Mouse (Mus musculus): ENCODE measurements at regions not wholly inside any gene's neighbourhood (a gene's known extent, or its start where the extent isn't known, plus 50 kb on each side); places are given as distances from the start of the nearest gene placed in this dataset.

DNA sequence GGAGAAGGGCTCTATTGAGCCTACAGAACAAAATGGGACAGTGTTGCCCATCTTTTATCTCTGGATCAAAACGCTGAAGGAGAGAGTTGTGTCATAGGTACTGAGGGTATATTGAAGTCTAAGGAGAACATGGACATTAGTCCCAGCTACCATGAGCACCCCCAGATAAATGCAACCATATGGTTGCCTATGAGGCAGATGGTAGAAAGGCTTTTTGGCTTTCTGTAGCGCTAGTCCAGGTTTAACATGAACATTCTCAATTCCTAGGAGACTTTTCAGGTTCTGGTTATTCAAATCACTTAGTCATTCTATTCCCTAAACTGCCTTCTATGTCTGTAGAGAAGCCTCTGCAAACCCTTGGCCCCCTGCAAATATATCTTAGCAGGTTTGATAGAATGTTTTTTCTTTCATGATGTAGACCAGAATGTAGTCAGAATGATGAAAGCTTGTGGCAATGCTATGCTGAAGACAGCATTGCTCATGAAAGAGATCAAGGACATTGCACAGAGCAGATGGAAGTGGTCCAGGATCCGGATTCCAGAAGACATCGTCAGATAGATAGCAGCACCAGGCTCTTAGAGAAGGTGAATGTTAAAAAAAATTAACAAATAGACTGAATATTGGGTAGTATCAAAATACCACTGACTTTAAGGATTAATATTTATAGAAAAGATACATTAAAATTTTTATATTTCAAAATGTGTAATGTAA is 590.2 kb downstream of the Ccdc50 start:
- H3K4me1 ChIP-seq (ENCODE audit: insufficient read depth, low read length), result no peaks in the 10 kb centered on the region
- WGBS, result 88% methylated on average over 4 of the region's 4 CpGs
- no peak overlapping the region for H3K4me2 ChIP-seq (replicated peaks; ENCODE audit: low read depth, low read length)
- no peak overlapping the region for H3K4me3 ChIP-seq (ENCODE audit: low read length)
- H3K27ac ChIP-seq (ENCODE audit: low read length), result no peak overlapping the region
- no peaks in the 10 kb centered on the region for H3K36me3 ChIP-seq (ENCODE audit: insufficient read depth, low read length)
- no peaks in the 10 kb centered on the region for H3K9me3 ChIP-seq (ENCODE audit: low read length)
- no peak for ATAC-seq (ENCODE audit: low FRiP score, low TSS enrichment)
- H3K27me3 ChIP-seq (ENCODE audit: insufficient read depth, low read length), result no peaks in the 10 kb centered on the region
- H3K9ac ChIP-seq (replicated peaks; ENCODE audit: low read length), result no peak overlapping the region

DNA sequence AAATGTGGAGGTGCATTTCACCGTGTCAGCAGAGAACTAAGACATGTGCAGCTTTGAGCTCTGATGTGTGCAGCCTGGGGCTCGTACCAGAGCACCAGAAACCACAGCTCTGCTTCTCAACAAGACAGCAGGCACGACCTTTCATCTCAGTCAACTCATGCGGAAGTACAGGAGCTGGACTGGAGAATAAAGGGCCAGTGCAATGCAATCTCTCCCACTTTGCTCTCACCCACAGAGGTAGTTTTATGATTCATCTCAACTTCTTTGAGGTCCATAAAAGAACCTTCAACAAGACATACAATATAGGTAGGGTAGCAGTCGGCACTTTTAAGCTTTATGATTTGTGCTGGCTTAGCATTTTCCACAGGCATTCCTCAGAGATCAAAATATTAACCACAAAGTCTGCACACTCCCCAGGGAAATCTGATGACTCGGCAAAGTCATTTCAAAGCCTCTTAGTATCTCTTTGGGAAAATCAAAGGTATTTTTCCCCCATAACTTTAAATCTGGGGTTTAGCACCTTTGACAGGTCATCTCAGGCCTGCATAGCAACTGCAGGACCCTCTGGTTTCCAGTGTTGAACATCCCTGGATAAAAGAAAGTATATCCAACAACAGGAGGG is 626.7 kb downstream of the Ccdc50 start:
- no peak overlapping the region for H3K4me3 ChIP-seq (ENCODE audit: low read length)
- H3K9me3 ChIP-seq (ENCODE audit: low read length), result no peaks in the 10 kb centered on the region
- no peak overlapping the region for H3K27ac ChIP-seq (ENCODE audit: low read length)
- ATAC-seq (ENCODE audit: low FRiP score, low TSS enrichment), result no peak
- H3K9ac ChIP-seq (replicated peaks; ENCODE audit: low read length), result no peak overlapping the region
- H3K4me1 ChIP-seq (ENCODE audit: insufficient read depth, low read length), result no peaks in the 10 kb centered on the region
- 48% methylated on average over 6 of the region's 6 CpGs for WGBS
- no peak overlapping the region for H3K4me2 ChIP-seq (replicated peaks; ENCODE audit: low read depth, low read length)
- H3K36me3 ChIP-seq (ENCODE audit: insufficient read depth, low read length), result no peaks in the 10 kb centered on the region
- H3K27me3 ChIP-seq (ENCODE audit: insufficient read depth, low read length), result no peaks in the 10 kb centered on the region

DNA sequence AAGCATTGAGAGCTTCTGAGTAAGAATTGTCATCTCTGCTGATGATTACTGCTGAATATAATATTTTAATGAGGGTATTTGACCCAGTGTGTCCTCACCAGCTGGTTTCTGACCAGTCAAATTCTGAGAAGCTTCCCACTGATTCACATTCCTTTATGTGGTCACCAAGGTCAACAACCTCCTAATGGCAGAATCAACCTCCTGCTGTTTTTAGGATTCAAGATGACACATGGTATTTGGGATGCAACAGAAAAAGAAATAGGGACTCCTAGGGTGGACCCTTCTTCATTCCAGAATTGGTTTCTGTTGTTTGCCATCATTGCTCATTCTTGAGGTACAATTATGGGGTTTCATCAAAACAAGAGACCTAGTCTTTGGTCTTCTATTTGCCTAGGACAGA is 629.6 kb downstream of the Ccdc50 start:
- Histone ChIP-seq H3K27ac (ENCODE audit: low read length) (no peak overlapping the region), H3K4me3 (ENCODE audit: low read length) (no peak overlapping the region), H3K36me3 (ENCODE audit: insufficient read depth, low read length) (no peaks in the 10 kb centered on the region), H3K9me3 (ENCODE audit: low read length) (no peaks in the 10 kb centered on the region), H3K4me2 (replicated peaks; ENCODE audit: low read depth, low read length) (no peak overlapping the region), H3K4me1 (ENCODE audit: insufficient read depth, low read length) (no peaks in the 10 kb centered on the region), H3K9ac (replicated peaks; ENCODE audit: low read length) (no peak overlapping the region), H3K27me3 (ENCODE audit: insufficient read depth, low read length) (no peaks in the 10 kb centered on the region)
- ATAC-seq (ENCODE audit: low FRiP score, low TSS enrichment), result no peak

DNA sequence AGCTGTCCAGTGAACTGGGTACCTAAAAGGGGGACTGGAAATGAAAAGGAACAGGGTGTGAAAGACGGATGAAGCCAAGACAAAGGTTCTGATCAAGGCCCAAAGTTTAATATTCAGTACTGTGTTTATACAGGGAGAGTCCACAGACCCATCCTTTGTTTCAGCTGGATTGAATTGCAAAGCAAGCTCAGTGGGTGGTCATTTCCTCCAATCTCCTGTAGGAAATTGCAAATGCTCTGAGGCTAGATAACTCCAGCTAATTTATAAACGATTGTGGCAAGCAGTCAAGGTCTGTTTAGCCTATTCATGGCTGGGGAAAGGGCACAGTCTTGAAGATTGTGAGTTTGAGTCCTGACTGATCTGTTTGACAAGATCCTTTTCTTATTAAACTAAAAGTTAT is 650.3 kb downstream of the Ccdc50 start:
- no peaks in the 10 kb centered on the region for H3K36me3 ChIP-seq (ENCODE audit: insufficient read depth, low read length)
- no peak overlapping the region for H3K4me3 ChIP-seq (ENCODE audit: low read length)
- no peak overlapping the region for H3K27ac ChIP-seq (ENCODE audit: low read length)
- WGBS, result 33% methylated on average over 2 of the region's 2 CpGs
- H3K9me3 ChIP-seq (ENCODE audit: low read length), result no peaks in the 10 kb centered on the region
- H3K4me1 ChIP-seq (ENCODE audit: insufficient read depth, low read length), result no peaks in the 10 kb centered on the region
- no peak overlapping the region for H3K9ac ChIP-seq (replicated peaks; ENCODE audit: low read length)
- no peak for ATAC-seq (ENCODE audit: low FRiP score, low TSS enrichment)
- H3K27me3 ChIP-seq (ENCODE audit: insufficient read depth, low read length), result no peaks in the 10 kb centered on the region
- H3K4me2 ChIP-seq (replicated peaks; ENCODE audit: low read depth, low read length), result no peak overlapping the region

DNA sequence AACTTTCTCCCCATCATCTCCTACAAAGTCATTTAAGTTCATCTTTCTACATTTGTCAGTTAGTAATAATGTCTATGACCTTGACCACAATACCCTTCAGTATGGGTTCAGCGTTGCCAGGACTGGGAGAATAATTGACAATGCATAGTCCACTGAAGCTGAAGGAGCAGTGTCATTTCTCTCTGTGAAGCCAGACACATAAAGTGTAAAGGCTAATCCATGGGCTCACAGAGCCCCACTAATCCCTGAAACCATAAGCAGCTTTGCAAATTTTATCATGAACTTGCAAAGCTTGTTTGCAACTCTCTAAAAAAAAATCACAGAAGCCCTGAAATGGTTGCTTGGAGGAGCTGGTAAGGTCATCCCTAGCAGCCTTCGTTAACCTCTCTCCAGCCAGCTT is 654.4 kb downstream of the Ccdc50 start:
- Histone ChIP-seq H3K27ac (ENCODE audit: low read length) (no peak overlapping the region), H3K4me3 (ENCODE audit: low read length) (no peak overlapping the region), H3K27me3 (ENCODE audit: insufficient read depth, low read length) (no peaks in the 10 kb centered on the region), H3K9ac (replicated peaks; ENCODE audit: low read length) (no peak overlapping the region), H3K36me3 (ENCODE audit: insufficient read depth, low read length) (no peaks in the 10 kb centered on the region), H3K4me1 (ENCODE audit: insufficient read depth, low read length) (no peaks in the 10 kb centered on the region), H3K4me2 (replicated peaks; ENCODE audit: low read depth, low read length) (no peak overlapping the region), H3K9me3 (ENCODE audit: low read length) (no peaks in the 10 kb centered on the region)
- WGBS, result 61% methylated on average over 2 of the region's 2 CpGs
- ATAC-seq (ENCODE audit: low FRiP score, low TSS enrichment), result no peak

DNA sequence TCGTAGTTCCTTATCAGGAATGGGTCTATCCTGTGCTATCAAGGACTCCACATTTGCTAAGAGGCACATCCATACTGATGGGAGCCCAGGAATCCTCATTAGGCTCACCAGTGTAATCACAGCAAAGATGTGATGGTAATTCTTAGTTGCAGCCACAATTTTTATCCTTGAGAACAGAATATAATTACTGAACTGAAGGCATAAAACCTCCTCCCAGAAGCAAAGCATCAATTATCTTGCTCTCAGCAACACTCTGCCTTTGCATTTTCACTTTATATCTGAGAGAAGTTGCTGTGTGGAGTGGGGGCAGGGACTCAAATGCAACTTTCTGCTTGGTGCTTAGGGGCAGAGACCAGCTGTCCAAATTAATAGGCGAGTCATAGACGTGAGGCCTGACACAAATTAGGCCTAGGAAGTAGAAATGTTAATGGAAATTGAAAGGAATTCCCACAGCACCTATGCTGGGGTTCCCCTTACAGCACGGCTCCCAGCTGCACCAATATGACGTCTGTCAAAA is 676.2 kb downstream of the Ccdc50 start:
- no peak overlapping the region for H3K9ac ChIP-seq (replicated peaks; ENCODE audit: low read length)
- H3K4me3 ChIP-seq (ENCODE audit: low read length), result no peak overlapping the region
- H3K27ac ChIP-seq (ENCODE audit: low read length), result no peak overlapping the region
- WGBS, result 73% methylated on average over 5 of the region's 5 CpGs
- H3K4me1 ChIP-seq (ENCODE audit: insufficient read depth, low read length), result no peaks in the 10 kb centered on the region
- H3K36me3 ChIP-seq (ENCODE audit: insufficient read depth, low read length), result no peaks in the 10 kb centered on the region
- H3K4me2 ChIP-seq (replicated peaks; ENCODE audit: low read depth, low read length), result no peak overlapping the region
- no peak for ATAC-seq (ENCODE audit: low FRiP score, low TSS enrichment)
- no peaks in the 10 kb centered on the region for H3K9me3 ChIP-seq (ENCODE audit: low read length)
- H3K27me3 ChIP-seq (ENCODE audit: insufficient read depth, low read length), result no peaks in the 10 kb centered on the region

DNA sequence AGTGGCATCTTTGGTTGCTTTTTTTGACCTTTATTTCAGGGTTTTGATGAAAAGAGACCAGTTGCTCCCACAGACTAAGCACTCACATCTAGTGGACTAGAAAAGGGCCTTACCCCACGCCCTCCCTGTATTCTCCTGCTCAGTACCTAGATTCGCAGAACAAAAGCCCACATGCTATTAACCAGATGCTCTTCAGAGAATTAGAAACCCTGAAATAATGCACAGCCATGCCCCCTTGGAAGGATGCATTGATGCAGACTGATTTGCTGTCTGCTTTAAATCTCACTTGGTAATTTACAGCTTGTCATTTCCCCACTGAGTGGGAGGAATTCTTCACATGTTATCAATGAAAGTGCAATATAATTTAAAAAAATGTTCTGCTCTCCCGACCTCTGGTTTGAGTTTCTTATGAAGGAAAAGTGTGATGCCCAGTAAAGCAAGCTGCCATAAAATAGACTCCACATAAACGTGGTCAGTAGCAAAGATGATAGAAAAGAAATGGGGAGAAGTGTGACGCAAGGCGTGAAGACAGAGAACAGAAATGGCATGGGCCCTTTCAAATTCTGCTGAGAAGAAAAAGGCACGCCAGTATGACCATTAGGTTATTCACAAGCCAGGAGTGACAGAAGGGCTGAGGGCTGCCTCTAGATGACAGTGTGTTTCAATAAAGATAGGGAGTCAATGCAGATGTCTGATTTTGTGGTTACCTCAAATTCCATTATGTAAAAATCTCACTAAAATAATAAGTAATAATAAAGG is 669.8 kb downstream of the Fgf12 start:
- H3K27me3 ChIP-seq (ENCODE audit: insufficient read depth, low read length), result no peaks in the 10 kb centered on the region
- no peak overlapping the region for H3K4me2 ChIP-seq (replicated peaks; ENCODE audit: low read depth, low read length)
- 69% methylated on average over 7 of the region's 7 CpGs for WGBS
- H3K4me3 ChIP-seq (ENCODE audit: low read length), result no peak overlapping the region
- no peak overlapping the region for H3K27ac ChIP-seq (ENCODE audit: low read length)
- H3K9me3 ChIP-seq (ENCODE audit: low read length), result no peaks in the 10 kb centered on the region
- H3K36me3 ChIP-seq (ENCODE audit: insufficient read depth, low read length), result no peaks in the 10 kb centered on the region
- H3K4me1 ChIP-seq (ENCODE audit: insufficient read depth, low read length), result no peaks in the 10 kb centered on the region
- H3K9ac ChIP-seq (replicated peaks; ENCODE audit: low read length), result no peak overlapping the region
- no peak for ATAC-seq (ENCODE audit: low FRiP score, low TSS enrichment)

DNA sequence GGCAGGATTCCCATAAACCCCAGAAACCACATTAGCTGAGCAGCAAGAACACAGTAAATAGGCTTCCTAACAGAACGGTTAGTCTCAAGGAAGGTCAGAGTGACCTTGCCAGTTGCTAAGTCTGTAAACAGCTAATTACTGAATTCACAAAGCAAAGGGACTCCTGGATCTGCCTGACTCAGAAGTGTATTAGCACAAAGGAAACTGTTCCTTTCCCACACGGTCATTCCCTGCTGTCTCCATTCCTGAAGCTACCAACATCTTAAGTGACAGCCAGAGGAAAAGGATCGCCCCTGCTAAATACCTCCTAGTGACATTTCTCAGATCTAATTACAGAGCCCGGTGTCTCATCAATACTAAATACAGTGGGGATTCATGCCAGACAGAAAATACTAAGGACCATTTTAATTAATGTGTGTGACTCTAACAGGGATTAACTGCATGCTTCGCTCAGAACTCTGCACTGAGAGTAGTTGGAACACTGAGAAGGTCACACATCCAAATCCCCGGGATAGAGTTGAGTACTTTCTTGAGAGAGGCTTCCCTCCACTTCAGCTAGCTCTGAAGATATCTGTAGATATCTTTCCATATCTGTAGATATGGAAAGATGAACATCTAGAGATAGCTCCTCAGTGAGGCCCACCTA is 663.3 kb downstream of the Fgf12 start:
- ATAC-seq (ENCODE audit: low FRiP score, low TSS enrichment), result no peak
- H3K9me3 ChIP-seq (ENCODE audit: low read length), result no peaks in the 10 kb centered on the region
- no peak overlapping the region for H3K4me3 ChIP-seq (ENCODE audit: low read length)
- H3K4me2 ChIP-seq (replicated peaks; ENCODE audit: low read depth, low read length), result no peak overlapping the region
- 59% methylated on average over 6 of the region's 6 CpGs for WGBS
- no peaks in the 10 kb centered on the region for H3K4me1 ChIP-seq (ENCODE audit: insufficient read depth, low read length)
- no peak overlapping the region for H3K27ac ChIP-seq (ENCODE audit: low read length)
- no peaks in the 10 kb centered on the region for H3K27me3 ChIP-seq (ENCODE audit: insufficient read depth, low read length)
- H3K36me3 ChIP-seq (ENCODE audit: insufficient read depth, low read length), result no peaks in the 10 kb centered on the region
- H3K9ac ChIP-seq (replicated peaks; ENCODE audit: low read length), result no peak overlapping the region

DNA sequence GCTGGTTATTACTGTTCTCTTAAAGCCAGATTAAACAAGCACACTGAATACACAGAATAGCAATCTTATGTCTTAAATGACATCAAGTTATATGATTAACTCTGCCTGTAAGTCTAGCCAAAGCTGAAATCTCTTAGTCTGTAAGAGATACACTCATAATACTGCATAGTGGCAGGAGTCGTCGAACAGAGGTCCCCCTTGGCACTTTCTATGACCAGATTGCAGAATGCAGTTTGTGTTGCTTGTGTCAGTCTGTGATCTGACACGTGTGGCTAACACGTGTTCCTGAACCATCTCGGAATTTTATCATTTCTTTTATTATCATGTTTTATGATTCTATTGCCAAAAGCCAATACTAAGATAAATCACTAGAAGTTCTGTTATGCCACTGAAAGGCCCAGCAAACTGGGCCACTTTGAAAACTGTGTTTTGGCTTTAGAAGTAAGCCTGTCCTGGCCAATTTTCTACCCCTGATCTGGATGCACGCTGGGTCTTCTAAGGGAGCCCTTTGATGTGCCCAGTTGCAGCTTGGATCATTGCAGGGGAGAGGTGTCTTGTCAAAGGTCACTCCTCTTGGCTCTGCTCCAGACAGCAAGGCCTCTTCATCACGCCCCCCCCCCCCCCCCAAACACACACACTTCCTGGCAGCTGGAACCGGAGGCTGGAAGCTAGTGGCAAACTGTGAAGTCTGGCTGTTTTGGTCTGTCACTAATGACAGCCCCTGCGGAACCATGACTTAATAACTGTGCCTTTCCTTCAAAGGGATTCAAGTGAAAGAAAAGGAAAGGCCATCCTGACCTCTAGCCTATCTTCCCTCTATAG is 648.4 kb downstream of the Fgf12 start:
- 0 out of 2 replicates have a peak, but pooled peaks have one; percentile 35 for ATAC-seq (ENCODE audit: low FRiP score, low TSS enrichment)
- no peaks in the 10 kb centered on the region for H3K36me3 ChIP-seq (ENCODE audit: insufficient read depth, low read length)
- no peak overlapping the region for H3K4me2 ChIP-seq (replicated peaks; ENCODE audit: low read depth, low read length)
- H3K27me3 ChIP-seq (ENCODE audit: insufficient read depth, low read length), result no peaks in the 10 kb centered on the region
- no peak overlapping the region for H3K4me3 ChIP-seq (ENCODE audit: low read length)
- WGBS, result 41% methylated on average over 9 of the region's 9 CpGs
- H3K9me3 ChIP-seq (ENCODE audit: low read length), result no peaks in the 10 kb centered on the region
- no peak overlapping the region for H3K27ac ChIP-seq (ENCODE audit: low read length)
- H3K4me1 ChIP-seq (ENCODE audit: insufficient read depth, low read length), result no peaks in the 10 kb centered on the region
- no peak overlapping the region for H3K9ac ChIP-seq (replicated peaks; ENCODE audit: low read length)

All from kidney, embryonic 16.5 days (tissue).